Mouse (Mus musculus): ENCODE data around the gene Atg16l1.

DNA sequence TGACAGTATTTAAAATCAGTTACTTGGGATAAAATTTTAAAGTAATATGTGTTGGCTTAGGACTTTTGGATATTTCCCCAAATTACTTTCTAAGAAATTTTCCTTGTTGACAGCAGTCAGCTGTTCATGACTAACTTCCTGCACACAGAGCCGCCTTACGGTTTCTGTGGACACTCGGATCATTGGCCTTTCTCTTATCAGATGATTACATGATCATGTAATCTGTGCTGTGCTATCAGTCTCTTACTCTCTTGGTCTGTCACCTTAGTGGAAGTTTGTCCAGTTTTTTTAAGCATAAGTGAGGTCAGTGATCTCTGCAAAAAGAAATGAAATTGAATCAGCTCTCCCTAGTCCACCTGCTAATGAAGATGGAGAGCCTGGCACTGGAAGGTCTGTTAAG lies 16.1 kb downstream of the Atg16l1 start:
- TF ChIP-seq CTCF (IDR thresholded peaks at IDR 0.05; ENCODE audit: low read depth) = no peak
- no peak for TF ChIP-seq EP300 (optimal IDR thresholded peaks at IDR 0.05)
